Mouse (Mus musculus): ENCODE measurements around the gene Tmem9b.
A peak's percentile ranks its signal among the peaks of the same experiment; 100 is the strongest.

GRCm38 (mm10) chr7:109747747-109748146 is 4.9 kb downstream of the Tmem9b start:
- TF ChIP-seq POLR2A (IDR thresholded peaks at IDR 0.05; ENCODE audit: low read depth, low read length) (no peak), ZKSCAN1 (IDR thresholded peaks at IDR 0.05; ENCODE audit: borderline replicate concordance, low read depth, low read length) (no peak), MEF2A (IDR thresholded peaks at IDR 0.05; ENCODE audit: borderline replicate concordance, low read depth, low read length) (no peak), CTCF (conservative IDR thresholded peaks at IDR 0.05 in 1 of 2, IDR thresholded peaks at IDR 0.05 in 1 of 2; ENCODE audit: low read depth in 2 of 2, low read length in 2 of 2) (peak in 1 of 2 experiments; percentile 10; a peak in 2 of 4 replicates), EP300 (IDR thresholded peaks at IDR 0.05; ENCODE audit: low read length) (no peak), GABPA (IDR thresholded peaks at IDR 0.05; ENCODE audit: insufficient replicate concordance, low read depth, low read length) (no peak), ZNF384 (IDR thresholded peaks at IDR 0.05; ENCODE audit: low read depth, low read length) (no peak), SMC3 (IDR thresholded peaks at IDR 0.05; ENCODE audit: low read depth, low read length) (no peak), JUND (conservative IDR thresholded peaks at IDR 0.05; ENCODE audit: low read depth, low read length) (no peak), ZC3H11A (IDR thresholded peaks at IDR 0.05; ENCODE audit: low read depth, low read length) (no peak)
